Mouse (Mus musculus) liver, adult 2 months (tissue): ENCODE data around the gene Rpl31.

Experiments
- CTCF ChIP-seq: fragments of 200-500 bp; IDR thresholded peaks from 2 replicates; pipeline ENCODE4 v1.5.1; 2011; ENCODE audit warnings: low read depth, low read length, control low read depth
- POLR2A ChIP-seq: fragments of 200-500 bp; IDR thresholded peaks from 2 replicates; pipeline ENCODE4 v1.6.1; 2011; ENCODE audit warnings: low read length, control low read depth; ENCODE audit not compliant: insufficient read depth; ENCODE audit errors: extremely low read depth

DNA sequence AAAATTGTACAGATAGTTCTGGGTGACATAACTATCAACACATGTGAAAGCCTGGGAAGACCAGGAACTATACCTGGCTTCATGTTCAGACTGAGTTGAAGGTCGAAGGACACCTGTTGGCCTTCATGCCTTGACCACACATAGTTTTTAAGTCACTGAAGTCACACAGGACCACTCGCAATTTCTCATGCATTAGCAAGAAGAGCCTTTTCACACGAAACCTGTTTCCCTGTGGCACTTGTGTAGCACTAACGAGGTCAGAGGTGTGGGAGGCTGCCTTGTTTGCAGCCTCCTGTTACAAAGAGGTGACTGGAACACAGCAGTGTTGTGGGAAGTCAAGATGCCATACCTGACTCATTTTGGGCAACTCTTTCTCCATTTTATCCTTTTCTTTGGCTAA lies 5.7 kb downstream of the Rpl31 start:
- no peak for TF ChIP-seq CTCF
- TF ChIP-seq POLR2A: no peak
